In the genomic region with DNA sequence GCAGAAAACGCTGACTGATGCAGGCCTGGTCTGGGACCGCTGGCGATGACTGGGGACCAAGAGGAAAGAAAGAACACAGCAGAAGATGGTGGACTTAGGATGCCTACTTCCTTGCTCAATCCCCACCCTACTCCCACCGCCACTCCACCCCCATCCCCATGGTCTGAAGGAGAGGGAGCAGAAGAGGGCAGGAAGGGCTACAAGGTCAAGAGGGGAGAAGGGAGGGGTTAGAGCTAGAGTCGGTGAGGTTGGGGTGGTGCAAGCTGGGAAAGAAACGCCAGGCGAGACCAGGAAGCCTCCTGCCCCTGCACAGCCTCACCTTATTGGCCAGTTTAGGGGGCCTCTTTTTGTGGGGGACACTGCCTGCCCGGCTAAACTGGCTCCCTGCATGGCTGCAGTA, we compare ENCODE assay signal across 31 mouse cellular contexts. TPM values are rescaled to one million over a fixed set of nuclear protein-coding genes. Genes with fewer than 3 reads are reported as not detected.
"Had no signal": no experiment of that assay in that cellular context is flagged by ENCODE, and none has a peak within 500 bp of the region (broad histone marks: within the 10 kb centered on the region; RNA-seq: fewer than 3 reads in every experiment).

No protein-coding gene starts in this region.

- H3K4me3 ChIP-seq: heart, embryonic 10.5 days; heart, embryonic 12.5 days; heart, embryonic 13.5 days; heart, embryonic 15.5 days; hindbrain, embryonic 10.5 days; hindbrain, embryonic 12.5 days; hindbrain, embryonic 13.5 days; hindbrain, embryonic 15.5 days; intestine, embryonic 15.5 days; kidney, embryonic 15.5 days; layer of hippocampus, adult 2 months had no signal

- H3K4me1 ChIP-seq: heart, embryonic 15.5 days; hindbrain, embryonic 12.5 days; hindbrain, embryonic 13.5 days; hindbrain, embryonic 15.5 days; kidney, embryonic 15.5 days had no signal

- H3K27me3 ChIP-seq: heart, embryonic 12.5 days; heart, embryonic 13.5 days; heart, embryonic 15.5 days; hindbrain, embryonic 12.5 days; hindbrain, embryonic 13.5 days; hindbrain, embryonic 15.5 days; intestine, embryonic 15.5 days; kidney, embryonic 15.5 days had no signal

- DNase-seq: heart, postnatal 10 days; heart, postnatal 14 days; heart, postnatal 36 days; heart, postnatal 4 days; kidney, adult 11 months; kidney, adult 18-20 months; kidney, adult 2 months; kidney, adult 8-10 months; kidney, adult 9 months; kidney, postnatal 10 days; kidney, postnatal 14 days; kidney, postnatal 25 days; kidney, postnatal 36 days; kidney, postnatal 4 days; layer of hippocampus, adult 9-11 months; layer of hippocampus, postnatal 36 days had no signal

- H3K27ac ChIP-seq: heart, embryonic 10.5 days; heart, embryonic 13.5 days; heart, embryonic 15.5 days; hindbrain, embryonic 10.5 days; hindbrain, embryonic 12.5 days; hindbrain, embryonic 13.5 days; hindbrain, embryonic 14.5 days; hindbrain, embryonic 15.5 days; hindbrain, postnatal 0 days; intestine, embryonic 15.5 days; kidney, postnatal 0 days; layer of hippocampus, adult 2 months had no signal

- H3K9me3 ChIP-seq: heart, embryonic 10.5 days; heart, embryonic 12.5 days; heart, embryonic 13.5 days; heart, embryonic 15.5 days; hindbrain, embryonic 10.5 days; hindbrain, embryonic 12.5 days; hindbrain, embryonic 13.5 days; hindbrain, embryonic 15.5 days; intestine, embryonic 15.5 days; kidney, embryonic 15.5 days had no signal

RNA-seq across cellular contexts. Expression of a gene that starts 24.4 kb away (rescaled TPM):
- polyA plus RNA-seq: inflammation-experienced regulatory T-cells, adult 6 months had no signal
